Mouse (Mus musculus): Measurements from ENCODE around the gene Cdc42bpb. TPM values are rescaled to one million over a fixed set of nuclear protein-coding genes. Genes with fewer than 3 reads are reported as not detected.

The Cdc42bpb gene
- total and polyA plus RNA-seq, 3 experiments = 16.7 to 29.7 (median 25.4) TPM

- H3K27ac ChIP-seq (ENCODE audit: insufficient read depth, low read depth) = no peak overlapping the region
- H3K4me1 ChIP-seq (ENCODE audit: control insufficient read depth in 1 of 2, insufficient read depth in 2 of 2) = peaks cover 6 to 7% of the 10 kb centered on the region in 2 experiments; a peak in 3 of 4 replicates
- no peak for DNase-seq (ENCODE audit: extremely low read depth)
- no peaks in the 10 kb centered on the region for H3K36me3 ChIP-seq (replicated peaks in 1 of 2; ENCODE audit: control insufficient read depth in 1 of 2, insufficient read depth in 1 of 2, low read length in 1 of 2)
- no peaks in the 10 kb centered on the region for H3K79me2 ChIP-seq (replicated peaks; ENCODE audit: control insufficient read depth, extremely low read depth, insufficient read depth, poor library complexity, severe bottlenecking)
- H3K9me3 ChIP-seq (replicated peaks; ENCODE audit: low read length) = peaks cover 2% of the 10 kb centered on the region
- H3K4me3 ChIP-seq (replicated peaks in 1 of 3; ENCODE audit: low read depth in 2 of 3, low read length in 2 of 3, poor library complexity in 1 of 3) = no peak overlapping the region
- H3K4me2 ChIP-seq (ENCODE audit: insufficient read depth, low read depth, poor library complexity, severe bottlenecking) = no peak overlapping the region
- no peak for TF ChIP-seq JUND (conservative IDR thresholded peaks at IDR 0.05; ENCODE audit: low read depth, low read length)
- no peak for TF ChIP-seq RCOR1 (conservative IDR thresholded peaks at IDR 0.05; ENCODE audit: low read depth, low read length)
- no peak for TF ChIP-seq NRF1 (IDR thresholded peaks at IDR 0.05; ENCODE audit: low read depth, low read length)
- no peak for TF ChIP-seq PAX5 (IDR thresholded peaks at IDR 0.05; ENCODE audit: low read length)
- no peak for TF ChIP-seq NELFE (IDR thresholded peaks at IDR 0.05; ENCODE audit: low read depth, low read length)
- TF ChIP-seq TBP (conservative IDR thresholded peaks at IDR 0.05; ENCODE audit: low read depth, low read length) = no peak
- TF ChIP-seq POLR2A (IDR thresholded peaks at IDR 0.05; ENCODE audit: low read depth, low read length) = no peak
- TF ChIP-seq RAD21 (IDR thresholded peaks at IDR 0.05; ENCODE audit: low read depth, low read length) = no peak
- no peak for TF ChIP-seq MAX (IDR thresholded peaks at IDR 0.05; ENCODE audit: low read length)
- no peak for TF ChIP-seq EP300 (IDR thresholded peaks at IDR 0.05; ENCODE audit: low read length)
- no peak for TF ChIP-seq IRF4 (IDR thresholded peaks at IDR 0.05; ENCODE audit: low read depth, low read length)
- no peak for TF ChIP-seq TCF12 (IDR thresholded peaks at IDR 0.05; ENCODE audit: low read depth, low read length)
- no peak for TF ChIP-seq ELF1 (IDR thresholded peaks at IDR 0.05; ENCODE audit: low read depth, low read length)
- no peak for TF ChIP-seq MAFK (IDR thresholded peaks at IDR 0.05; ENCODE audit: insufficient replicate concordance, low read length)
- H3K9ac ChIP-seq (ENCODE audit: insufficient read depth, low read depth) = no peak overlapping the region
- in situ Hi-C loops (cut with MboI; ENCODE audit: low pct_ligation_motif_present, low pct_unique_long_range_greater_than_20kb, low sequenced_read_pairs) (no loop called here), dilution Hi-C loops (cut with MboI; ENCODE audit: extremely low pct_ligation_motif_present, extremely low pct_unique_long_range_greater_than_20kb, low sequenced_read_pairs) (no loop called here)
- peaks cover 31% of the 10 kb centered on the region for H3K27me3 ChIP-seq (replicated peaks)
Observed at GRCm38 (mm10) chr12:111385883-111386641, 8.5 kb upstream of the Cdc42bpb start.

- H3K27me3 ChIP-seq (replicated peaks) = peaks cover 43% of the 10 kb centered on the region
- dilution Hi-C loops (cut with MboI; ENCODE audit: extremely low pct_ligation_motif_present, extremely low pct_unique_long_range_greater_than_20kb, low sequenced_read_pairs) = no loop called here
- peaks cover 4 to 26% of the 10 kb centered on the region in 2 experiments for H3K4me1 ChIP-seq (ENCODE audit: control insufficient read depth in 1 of 2, insufficient read depth in 2 of 2)
Observed at GRCm38 (mm10) chr12:111378812-111379211, 1.3 kb upstream of the Cdc42bpb start.

More at GRCm38 (mm10) chr12:111378812-111379211, 1.3 kb upstream of the Cdc42bpb start:
- Histone ChIP-seq H3K4me2 (ENCODE audit: insufficient read depth, low read depth, poor library complexity, severe bottlenecking) (no peak overlapping the region), H3K9me3 (replicated peaks; ENCODE audit: low read length) (no peaks in the 10 kb centered on the region), H3K9ac (ENCODE audit: insufficient read depth, low read depth) (no peak overlapping the region), H3K36me3 (replicated peaks in 1 of 2; ENCODE audit: control insufficient read depth in 1 of 2, insufficient read depth in 1 of 2, low read length in 1 of 2) (peaks cover 0 to under 1% of the 10 kb centered on the region in 2 experiments), H3K4me3 (replicated peaks in 1 of 3; ENCODE audit: low read depth in 2 of 3, low read length in 2 of 3, poor library complexity in 1 of 3) (no peak overlapping the region), H3K27ac (ENCODE audit: insufficient read depth, low read depth) (no peak overlapping the region), H3K79me2 (replicated peaks; ENCODE audit: control insufficient read depth, extremely low read depth, insufficient read depth, poor library complexity, severe bottlenecking) (no peaks in the 10 kb centered on the region)
- in situ Hi-C loops (cut with MboI; ENCODE audit: low pct_ligation_motif_present, low pct_unique_long_range_greater_than_20kb, low sequenced_read_pairs) = no loop called here
- DNase-seq (ENCODE audit: extremely low read depth) = no peak
- TF ChIP-seq TBP (conservative IDR thresholded peaks at IDR 0.05; ENCODE audit: low read depth, low read length) (no peak), TCF12 (IDR thresholded peaks at IDR 0.05; ENCODE audit: low read depth, low read length) (no peak), MYC (IDR thresholded peaks at IDR 0.05; ENCODE audit: low read depth, low read length) (no peak), MAFK (IDR thresholded peaks at IDR 0.05; ENCODE audit: insufficient replicate concordance, low read length) (no peak), ETS1 (conservative IDR thresholded peaks at IDR 0.05; ENCODE audit: low read depth, low read length) (no peak), POLR2A (IDR thresholded peaks at IDR 0.05; ENCODE audit: low read depth, low read length) (no peak), ELF1 (IDR thresholded peaks at IDR 0.05; ENCODE audit: low read depth, low read length) (no peak), KAT2A (IDR thresholded peaks at IDR 0.05; ENCODE audit: insufficient replicate concordance, low read length) (no peak), PAX5 (IDR thresholded peaks at IDR 0.05; ENCODE audit: low read length) (no peak), MEF2A (IDR thresholded peaks at IDR 0.05; ENCODE audit: borderline replicate concordance, low read depth, low read length) (no peak), ZC3H11A (IDR thresholded peaks at IDR 0.05; ENCODE audit: low read depth, low read length) (no peak), HCFC1 (IDR thresholded peaks at IDR 0.05; ENCODE audit: low read depth, low read length) (no peak), ZNF384 (IDR thresholded peaks at IDR 0.05; ENCODE audit: low read depth, low read length) (no peak)
